Mouse (Mus musculus) adipocyte (in vitro differentiated cells): ENCODE data around the gene Rbm8a2.
A peak's percentile ranks its signal among the peaks of the same experiment; 100 is the strongest.
"Not testable (repeated sequence)": the region's sequence is repeated elsewhere in the genome, so short reads cannot be mapped to it uniquely, and the experiment has no call there.

Source experiments
- DNase-seq: peaks from one replicate; pipeline ENCODE4 v3.0.0-alpha.2; 2016; ENCODE audit warnings: low spot score

Gene Rbm8a2

GRCm38 (mm10) chr1:175979014-175979413 lies at the start of gene Rbm8a2:
Gene Rbm8a2, minus strand, starts transcription at chr1:175979114.
- not testable (repeated sequence) for DNase-seq

- no peak for DNase-seq
These were observed 49.5 kb upstream of the Rbm8a2 start for GRCm38 (mm10) chr1:176028397-176028796.

- DNase-seq: no peak
These were observed 45.6 kb upstream of the Rbm8a2 start for GRCm38 (mm10) chr1:176024501-176024900.

- no peak for DNase-seq
These were observed 39.6 kb upstream of the Rbm8a2 start for GRCm38 (mm10) chr1:176018523-176018922.

GRCm38 (mm10) chr1:176016076-176016475 lies 37.2 kb upstream of the Rbm8a2 start:
- no peak for DNase-seq

GRCm38 (mm10) chr1:176013497-176014268 lies 34.8 kb upstream of the Rbm8a2 start:
- no peak for DNase-seq

GRCm38 (mm10) chr1:176011535-176011934 lies 32.6 kb upstream of the Rbm8a2 start:
- DNase-seq: no peak

- no peak for DNase-seq
These were observed 32.2 kb upstream of the Rbm8a2 start for GRCm38 (mm10) chr1:176011072-176011471.

- no peak for DNase-seq
These were observed 29.5 kb upstream of the Rbm8a2 start for GRCm38 (mm10) chr1:176008411-176008810.

GRCm38 (mm10) chr1:176000599-176000998 lies 21.7 kb upstream of the Rbm8a2 start:
- no peak for DNase-seq

- DNase-seq: no peak
These were observed 18.2 kb upstream of the Rbm8a2 start for GRCm38 (mm10) chr1:175997076-175997651.

GRCm38 (mm10) chr1:175988912-175989311 lies 10.0 kb upstream of the Rbm8a2 start:
- DNase-seq: no peak

GRCm38 (mm10) chr1:175988448-175988847 lies 9.5 kb upstream of the Rbm8a2 start:
- no peak for DNase-seq

GRCm38 (mm10) chr1:175970710-175971109 lies 8.2 kb downstream of the Rbm8a2 start:
- DNase-seq: no peak

- DNase-seq: no peak
These were observed 11.7 kb downstream of the Rbm8a2 start for GRCm38 (mm10) chr1:175967004-175967745.

- no peak for DNase-seq
These were observed 17.1 kb downstream of the Rbm8a2 start for GRCm38 (mm10) chr1:175961786-175962185.

GRCm38 (mm10) chr1:175950851-175951250 lies 28.1 kb downstream of the Rbm8a2 start:
- DNase-seq: no peak

- DNase-seq: no peak
These were observed 28.5 kb downstream of the Rbm8a2 start for GRCm38 (mm10) chr1:175950421-175950820.

- DNase-seq: no peak
These were observed 32.1 kb downstream of the Rbm8a2 start for GRCm38 (mm10) chr1:175946718-175947315.

GRCm38 (mm10) chr1:175943168-175943567 lies 35.7 kb downstream of the Rbm8a2 start:
- DNase-seq: no peak

- no peak for DNase-seq
These were observed 40.2 kb downstream of the Rbm8a2 start for GRCm38 (mm10) chr1:175938731-175939130.

- DNase-seq: peak; percentile 81
These were observed 42.6 kb downstream of the Rbm8a2 start for GRCm38 (mm10) chr1:175936282-175936737.
